23 mouse cellular contexts compared by ENCODE assay signal in genomic region chr2:137231161-137231560, GRCm38 (mm10).
"Had no signal": no experiment of that assay in that cellular context is flagged by ENCODE, and none has a peak within 500 bp of the region (broad histone marks: within the 10 kb centered on the region; RNA-seq: fewer than 3 reads in every experiment).

No protein-coding gene starts in this region.

- H3K9me3 ChIP-seq: heart, embryonic 13.5 days; heart, embryonic 15.5 days; hindbrain, embryonic 13.5 days; hindbrain, embryonic 15.5 days; limb, embryonic 13.5 days; limb, embryonic 15.5 days; liver, embryonic 12.5 days had no signal

- H3K36me3 ChIP-seq: heart, embryonic 13.5 days; heart, embryonic 15.5 days; hindbrain, embryonic 13.5 days; hindbrain, embryonic 15.5 days; limb, embryonic 13.5 days; limb, embryonic 15.5 days; liver, embryonic 12.5 days had no signal

- H3K27ac ChIP-seq: heart, adult 2 months; heart, embryonic 13.5 days; heart, embryonic 15.5 days; hindbrain, embryonic 13.5 days; hindbrain, embryonic 15.5 days; hindbrain, postnatal 0 days; limb, embryonic 13.5 days; limb, embryonic 15.5 days; liver, embryonic 12.5 days; liver, embryonic 14.5 days had no signal

- H3K4me1 ChIP-seq: heart, embryonic 13.5 days; heart, embryonic 15.5 days; limb, embryonic 13.5 days; limb, embryonic 15.5 days; liver, embryonic 12.5 days had no signal

- H3K27me3 ChIP-seq: heart, embryonic 13.5 days; heart, embryonic 15.5 days; hindbrain, embryonic 15.5 days; limb, embryonic 13.5 days; limb, embryonic 15.5 days; liver, embryonic 12.5 days had no signal

- ATAC-seq: hindbrain, postnatal 0 days; intestine, embryonic 16.5 days; liver, embryonic 12.5 days had no signal

- DNase-seq: gastrocnemius, postnatal 14 days; gastrocnemius, postnatal 36 days; heart, adult 11 months; heart, adult 2 months; heart, postnatal 14 days; heart, postnatal 36 days; kidney, adult 11 months; kidney, adult 9 months; kidney, postnatal 36 days; layer of hippocampus, adult 9-11 months; layer of hippocampus, postnatal 36 days; left cerebral cortex, postnatal 4 days had no signal

- H3K4me2 ChIP-seq: heart, embryonic 11.5 days; heart, embryonic 13.5 days; heart, embryonic 15.5 days; hindbrain, embryonic 13.5 days; hindbrain, embryonic 15.5 days; limb, embryonic 13.5 days; limb, embryonic 15.5 days; liver, embryonic 12.5 days had no signal

- H3K9ac ChIP-seq: heart, embryonic 13.5 days; heart, embryonic 15.5 days; hindbrain, embryonic 13.5 days; hindbrain, embryonic 15.5 days; limb, embryonic 13.5 days; limb, embryonic 15.5 days; liver, embryonic 12.5 days; liver, embryonic 14.5 days had no signal

- H3K4me3 ChIP-seq: heart, adult 2 months; heart, embryonic 13.5 days; heart, embryonic 15.5 days; hindbrain, embryonic 13.5 days; hindbrain, embryonic 15.5 days; limb, embryonic 13.5 days; limb, embryonic 15.5 days; liver, embryonic 12.5 days had no signal
